Mouse (Mus musculus) erythroblast, embryonic 14.5 days (primary cell): ENCODE results near the gene Cers5.

Experiments used
- GATA1 ChIP-seq: IDR thresholded peaks from 2 replicates; pipeline ENCODE4 v1.6.1; 2012; ENCODE audit warnings: low read length, inconsistent platforms, mixed read lengths
- TAL1 ChIP-seq: IDR thresholded peaks from 3 replicates; pipeline ENCODE4 v1.6.1; 2012; ENCODE audit warnings: low read length, inconsistent platforms, mixed read lengths

GRCm38 (mm10) chr15:99726549-99726948 is 46.1 kb downstream of the Cers5 start:
- no peak for TF ChIP-seq GATA1
- no peak for TF ChIP-seq TAL1
